Mouse (Mus musculus): ENCODE measurements around the gene Tcl1.
"Not testable (repeated sequence)": the region's sequence is repeated elsewhere in the genome, so short reads cannot be mapped to it uniquely, and the experiment has no call there.

The Tcl1 gene

GRCm38 (mm10) chr12:105176044-105176443 lies 46.5 kb downstream of the Tcl1 start, which contains the start of gene Tcl1b5:
Gene Tcl1b5, plus strand, starts transcription at chr12:105176344.
- DNase-seq: not testable (repeated sequence)

GRCm38 (mm10) chr12:105174318-105174717 lies 48.3 kb downstream of the Tcl1 start:
- DNase-seq: peak; percentile 61

GRCm38 (mm10) chr12:105173366-105173765 lies 49.2 kb downstream of the Tcl1 start:
- peak; percentile 2 for DNase-seq

Measured in lung, postnatal 14 days (tissue).